Mouse (Mus musculus) testis, adult 2 months (tissue): ENCODE measurements around the gene Zfp114. TPM values are rescaled to one million over a fixed set of nuclear protein-coding genes. Genes with fewer than 3 reads are reported as not detected.

Experiments used
- H3K27ac ChIP-seq: fragments of 200-500 bp; 2 replicates; pipeline ENCODE4 v1.5.1; 2012; ENCODE audit warnings: low read depth, low read length; ENCODE audit not compliant: control insufficient read depth, insufficient read depth
- H3K27me3 ChIP-seq: fragments of 200-500 bp; 2 replicates; pipeline ENCODE4 v1.6.1; 2012; ENCODE audit warnings: mild to moderate bottlenecking, low read length, moderate library complexity; ENCODE audit not compliant: control insufficient read depth, insufficient read depth
- H3K36me3 ChIP-seq: fragments of 200-500 bp; 2 replicates; pipeline ENCODE4 v1.6.1; 2012; ENCODE audit warnings: mild to moderate bottlenecking, low read length; ENCODE audit not compliant: control insufficient read depth, insufficient read depth
- H3K4me1 ChIP-seq: fragments of 200-500 bp; 2 replicates; pipeline ENCODE4 v1.6.1; 2012; ENCODE audit warnings: low read length; ENCODE audit not compliant: control insufficient read depth, insufficient read depth
- H3K4me3 ChIP-seq: fragments of 200-500 bp; 2 replicates; pipeline ENCODE4 v1.5.1; 2012; ENCODE audit warnings: low read depth, mild to moderate bottlenecking, low read length, moderate library complexity, mixed read lengths; ENCODE audit not compliant: control insufficient read depth
- CTCF ChIP-seq: fragments of 200-500 bp; IDR thresholded peaks from 2 replicates; pipeline ENCODE4 v1.5.1; 2012; ENCODE audit warnings: low read depth, mild to moderate bottlenecking, inconsistent platforms, low read length, moderate library complexity; ENCODE audit not compliant: control insufficient read depth, insufficient read depth, insufficient replicate concordance
- POLR2A ChIP-seq: fragments of 200-500 bp; IDR thresholded peaks from 2 replicates; pipeline ENCODE4 v1.6.1; 2012; ENCODE audit warnings: low read depth, mild to moderate bottlenecking, inconsistent platforms, low read length, moderate library complexity; ENCODE audit not compliant: control insufficient read depth
- polyA plus RNA-seq: library from polyadenylated mRNA; depleted of rRNA; stranded (reverse); fragments of >200 nt; gene quantifications from 2 replicates; pipeline ENCODE4 v1.2.3, GENCODE M21; 2012; rRNA removed

The Zfp114 gene
- 0.11 and 0.16 TPM in 2 replicates for polyA plus RNA-seq

DNA sequence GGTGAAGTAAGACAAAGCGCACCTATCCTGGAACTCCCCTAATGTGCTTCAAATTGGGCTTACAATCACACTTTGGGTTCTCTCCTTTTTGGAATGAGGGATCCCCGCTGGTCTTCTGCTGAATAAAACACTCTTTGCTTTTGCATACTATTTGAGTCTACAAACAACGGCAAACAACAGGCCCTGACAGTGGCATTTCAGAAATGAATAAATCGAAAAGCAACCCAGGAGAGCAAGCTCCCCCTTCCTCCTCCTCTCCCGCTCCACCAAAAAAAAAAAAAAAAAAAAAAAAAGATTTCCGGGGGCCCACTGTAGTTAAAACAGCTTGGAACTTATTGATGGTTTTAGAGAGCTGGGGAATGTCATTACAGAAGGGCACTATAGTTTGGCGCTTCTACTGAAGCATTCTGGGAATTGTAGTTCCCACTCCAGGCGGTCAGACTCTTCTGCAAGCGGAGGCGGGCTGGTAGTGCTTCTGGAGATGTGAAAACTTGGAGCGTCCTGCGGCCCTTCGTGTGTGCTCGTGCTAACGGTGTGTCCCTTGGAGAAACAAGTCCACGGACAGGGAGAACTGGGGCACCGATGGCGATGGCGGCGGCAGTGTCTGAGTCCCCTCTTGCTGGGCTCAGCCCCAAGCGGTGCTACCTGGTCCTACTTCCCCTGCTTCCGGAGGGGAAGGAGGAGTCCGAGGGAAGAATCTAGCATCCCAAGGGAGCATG, at the start of gene Zfp114:
Gene Zfp114, plus strand, starts transcription at position 443 of the 719 bp plus-strand sequence.
- Histone ChIP-seq H3K27me3 (no peaks in the 10 kb centered on the region), H3K36me3 (no peaks in the 10 kb centered on the region), H3K4me1 (peaks cover 2% of the 10 kb centered on the region; the same call in 1 of the 2 replicates), H3K27ac (no peak within 1 kb of the TSS), H3K4me3 (peak within 1 kb of the TSS; percentile 79)
- TF ChIP-seq POLR2A (no peak), CTCF (no peak)

DNA sequence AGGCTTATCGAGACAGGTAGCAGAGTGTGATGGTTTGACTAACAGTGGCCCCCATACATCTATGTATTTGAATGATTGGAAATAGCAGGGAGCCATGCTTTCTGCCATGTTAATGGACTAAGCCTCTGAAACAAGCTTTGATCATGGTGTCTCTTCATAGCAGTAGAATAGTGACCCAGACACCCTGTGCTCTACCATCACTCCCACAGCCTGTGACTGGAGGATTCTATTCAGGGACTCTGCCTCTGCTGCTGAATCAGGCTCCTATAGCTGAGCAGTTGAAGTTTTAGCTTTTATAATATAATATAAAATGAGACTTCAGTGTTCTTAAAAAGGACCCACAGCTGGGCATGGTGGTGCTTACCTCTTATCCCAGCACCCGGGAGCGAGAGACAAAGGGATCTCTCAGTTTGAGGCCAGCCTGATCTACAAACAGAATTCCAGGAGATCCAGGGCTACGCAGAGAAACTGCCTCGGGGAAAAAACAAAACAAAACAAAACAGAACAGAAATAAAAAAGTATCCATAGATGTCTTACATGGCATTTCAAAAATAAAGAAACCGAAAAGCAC, 41.4 kb upstream of the Zfp114 start:
- peak overlapping the region; percentile 16; the same call in 1 of the 2 replicates for H3K27ac ChIP-seq
- H3K27me3 ChIP-seq: no peaks in the 10 kb centered on the region
- H3K36me3 ChIP-seq: no peaks in the 10 kb centered on the region
- peak overlapping the region; percentile 91 for H3K4me3 ChIP-seq
- TF ChIP-seq CTCF (no peak), POLR2A (no peak)
- H3K4me1 ChIP-seq: peaks cover 3% of the 10 kb centered on the region

DNA sequence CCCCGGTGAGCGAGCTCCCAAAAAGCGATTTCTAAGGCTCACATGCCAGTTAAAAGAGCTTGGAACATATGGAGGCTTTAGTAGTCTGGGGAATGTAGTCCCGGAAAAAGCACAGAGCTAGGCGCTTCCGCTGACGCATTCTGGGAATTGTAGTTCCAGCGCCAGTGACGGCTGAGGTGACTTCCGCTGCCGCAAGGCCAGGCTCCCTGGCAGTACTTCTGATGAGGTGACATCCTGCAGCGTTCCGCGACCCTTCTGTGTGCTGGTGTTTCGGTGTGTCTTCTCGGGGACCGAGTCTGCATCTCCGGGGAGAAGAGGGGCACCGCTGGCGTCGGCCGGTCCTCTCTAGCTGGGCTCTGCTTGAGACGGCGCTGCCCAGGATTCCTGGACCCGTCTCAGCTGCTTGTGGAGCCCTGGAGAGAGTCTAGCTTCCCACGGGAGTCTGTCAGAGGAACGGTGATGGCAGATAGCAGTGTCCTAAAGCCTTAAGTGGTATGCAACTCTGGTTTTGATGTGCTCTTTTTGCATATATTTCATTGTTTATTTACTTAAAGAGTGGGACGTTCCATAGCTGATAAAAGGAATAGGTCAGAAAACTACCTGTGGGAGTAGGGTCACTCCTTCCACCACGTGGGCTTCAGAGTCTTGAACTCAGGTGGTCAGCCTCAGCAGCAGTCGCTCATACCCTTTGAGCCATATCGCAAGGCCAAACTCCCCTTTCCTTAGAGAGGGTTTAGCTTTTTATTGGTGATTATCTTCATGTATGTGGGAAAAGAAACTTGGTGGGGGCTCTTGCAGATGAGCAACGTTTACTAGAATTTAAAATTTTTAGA, 40.6 kb upstream of the Zfp114 start, which contains the start of gene Zfp235:
Gene Zfp235, plus strand, starts transcription at position 174 of the 833 bp plus-strand sequence.
- no peaks in the 10 kb centered on the region for H3K36me3 ChIP-seq
- TF ChIP-seq CTCF (no peak), POLR2A (peak; percentile 60; the same call in 1 of the 2 replicates)
- H3K4me3 ChIP-seq: peak within 1 kb of the TSS; percentile 91
- H3K27ac ChIP-seq: peak within 1 kb of the TSS; percentile 16; the same call in 1 of the 2 replicates
- no peaks in the 10 kb centered on the region for H3K27me3 ChIP-seq
- H3K4me1 ChIP-seq: peaks cover 3% of the 10 kb centered on the region

DNA sequence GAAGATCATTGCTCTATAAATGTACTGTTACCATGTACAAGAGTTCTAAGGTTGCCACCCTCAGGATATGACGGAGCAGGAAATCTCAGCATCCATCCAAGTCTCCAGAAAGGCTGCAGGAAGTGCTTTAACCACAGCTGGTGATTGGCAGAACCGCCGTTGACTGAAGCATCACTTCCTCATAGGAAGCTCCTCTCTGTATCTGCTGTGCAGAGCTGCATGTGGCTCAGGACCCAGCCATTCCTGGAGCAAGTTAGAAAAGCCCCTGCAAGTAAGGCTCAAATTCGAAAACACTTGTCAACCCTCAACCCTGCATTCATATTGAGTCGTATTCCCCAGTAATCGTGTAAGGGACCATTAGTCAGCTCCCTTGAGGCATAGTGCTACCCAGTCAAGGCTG, 32.3 kb upstream of the Zfp114 start:
- TF ChIP-seq CTCF (no peak), POLR2A (no peak)
- Histone ChIP-seq H3K36me3 (no peaks in the 10 kb centered on the region), H3K27me3 (no peaks in the 10 kb centered on the region), H3K27ac (no peak overlapping the region), H3K4me3 (no peak overlapping the region), H3K4me1 (no peaks in the 10 kb centered on the region)

DNA sequence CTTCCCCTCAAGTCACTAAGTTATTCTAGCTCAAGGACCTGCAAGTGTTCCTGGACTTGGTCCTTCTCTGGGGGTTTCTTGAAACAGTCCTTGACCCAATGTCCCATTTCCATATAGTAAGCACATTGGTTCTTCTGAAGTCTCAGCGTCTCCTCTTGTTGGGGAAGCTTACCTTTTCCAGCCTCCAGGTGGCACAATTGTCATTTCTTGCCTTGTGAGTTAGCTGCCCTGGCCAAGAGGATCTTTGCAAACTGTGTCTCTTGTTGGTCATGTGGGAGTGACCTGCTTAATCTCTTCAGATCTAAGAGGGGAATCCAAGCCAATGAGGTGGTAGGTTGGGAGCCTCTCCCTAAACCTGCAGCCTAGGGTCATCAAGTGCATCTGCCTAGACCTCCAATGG, 21.6 kb upstream of the Zfp114 start:
- Histone ChIP-seq H3K27me3 (no peaks in the 10 kb centered on the region), H3K4me3 (no peak overlapping the region), H3K4me1 (no peaks in the 10 kb centered on the region), H3K27ac (no peak overlapping the region), H3K36me3 (no peaks in the 10 kb centered on the region)
- TF ChIP-seq POLR2A: no peak
- TF ChIP-seq CTCF: no peak

DNA sequence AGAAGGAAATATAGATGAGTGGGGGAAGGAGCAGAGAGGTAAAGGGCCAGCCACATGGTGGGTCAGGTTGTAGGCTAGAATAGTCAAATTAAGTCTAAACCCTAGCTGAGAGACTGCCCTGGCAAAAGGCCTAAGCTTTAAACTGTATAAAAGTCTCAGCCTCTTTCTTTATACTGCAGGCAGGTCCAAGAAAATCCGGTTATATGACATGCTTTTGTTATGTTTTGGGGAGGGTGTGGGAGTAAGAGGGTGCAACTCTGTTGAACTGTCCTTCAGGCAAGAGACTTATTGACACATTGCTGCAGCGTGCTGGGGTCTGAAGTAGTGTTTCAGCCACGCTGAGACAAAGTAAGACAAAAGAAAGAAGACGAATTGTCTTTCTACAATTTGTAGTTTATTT, 2.7 kb upstream of the Zfp114 start:
- Histone ChIP-seq H3K4me1 (peaks cover 2% of the 10 kb centered on the region; the same call in 1 of the 2 replicates), H3K36me3 (no peaks in the 10 kb centered on the region), H3K27me3 (no peaks in the 10 kb centered on the region), H3K4me3 (no peak overlapping the region), H3K27ac (no peak overlapping the region)
- no peak for TF ChIP-seq POLR2A
- no peak for TF ChIP-seq CTCF

DNA sequence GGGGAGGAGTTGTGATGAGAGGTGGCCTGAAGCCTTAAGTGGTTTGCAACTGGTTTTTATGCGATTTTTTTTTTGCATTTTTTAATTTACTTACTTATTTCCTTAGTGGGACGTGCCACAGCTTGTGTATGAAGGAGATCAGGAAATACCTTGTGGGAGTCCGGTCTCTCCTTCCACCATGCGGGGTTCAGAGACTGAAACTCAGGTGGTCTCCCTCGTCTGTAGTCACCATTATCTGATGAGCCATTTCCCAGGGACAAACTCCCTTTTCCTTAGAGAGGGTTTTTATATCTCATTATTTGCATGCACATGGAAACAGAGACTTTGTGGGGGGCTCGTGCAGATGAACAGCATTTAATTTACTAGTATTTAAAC, 464 bp downstream of the Zfp114 start:
- no peak for TF ChIP-seq CTCF
- TF ChIP-seq POLR2A: no peak
- Histone ChIP-seq H3K27me3 (no peaks in the 10 kb centered on the region), H3K4me1 (peaks cover 2% of the 10 kb centered on the region; the same call in 1 of the 2 replicates), H3K36me3 (no peaks in the 10 kb centered on the region), H3K27ac (no peak overlapping the region), H3K4me3 (peak overlapping the region; percentile 79)
